Mouse (Mus musculus) forebrain, embryonic 14.5 days (tissue): ENCODE measurements at regions not wholly inside any gene's neighbourhood (a gene's known extent, or its start where the extent isn't known, plus 50 kb on each side); places are given as distances from the start of the nearest gene placed in this dataset.

Experiments used
- ATAC-seq: fragments of 200-750 bp; cut with Nextera tagmentation; 2 replicates; pipeline ENCODE4 v1.8.0; 2017; ENCODE audit warnings: mild to moderate bottlenecking, moderate library complexity
- DNase-seq: peaks from one replicate; pipeline ENCODE4 v3.0.0-alpha.2; 2015; ENCODE audit warnings: low spot score
- H3K27ac ChIP-seq: fragments of 300-500 bp; sonication (generic); 2 replicates; pipeline ENCODE4 v1.5.1; 2014; ENCODE audit warnings: low read depth, mild to moderate bottlenecking, control low read depth, low read length, moderate library complexity
- H3K27me3 ChIP-seq: fragments of 300-500 bp; sonication (generic); replicated peaks from 2 replicates; pipeline ENCODE4 v1.6.1; 2014; ENCODE audit warnings: low read length, control low read depth, mixed read lengths; ENCODE audit not compliant: control insufficient read depth, insufficient read depth
- H3K36me3 ChIP-seq: fragments of 300-500 bp; sonication (generic); 2 replicates; pipeline ENCODE4 v1.6.1; 2014; ENCODE audit warnings: low read length, control low read depth; ENCODE audit not compliant: control insufficient read depth, insufficient read depth
- H3K4me1 ChIP-seq: fragments of 300-500 bp; sonication (generic); 2 replicates; pipeline ENCODE4 v1.6.1; 2014; ENCODE audit warnings: antibody characterized with exemption, low read length, control low read depth; ENCODE audit not compliant: control insufficient read depth, insufficient read depth
- H3K4me2 ChIP-seq: fragments of 300-500 bp; sonication (generic); 2 replicates; pipeline ENCODE4 v1.6.1; 2014; ENCODE audit warnings: mild to moderate bottlenecking, control low read depth, low read length
- H3K4me3 ChIP-seq: fragments of 300-500 bp; sonication (generic); 2 replicates; pipeline ENCODE4 v1.5.1; 2014; ENCODE audit warnings: low read depth, low read length, control low read depth
- H3K9ac ChIP-seq: fragments of 300-500 bp; sonication (generic); 2 replicates; pipeline ENCODE4 v1.6.1; 2014; ENCODE audit warnings: mild to moderate bottlenecking, low read length, control low read depth, moderate library complexity
- H3K9me3 ChIP-seq: fragments of 300-500 bp; sonication (generic); replicated peaks from 2 replicates; pipeline ENCODE4 v1.6.1; 2016; ENCODE audit warnings: low read length, control low read depth, mixed read lengths; ENCODE audit not compliant: control insufficient read depth
- WGBS: fragments of 180-500 bp; shearing (Covaris S2); extraction: QIAGEN DNeasy Blood & Tissue Kit; methylation state at CpG from one replicate; pipeline ENCODE4 v1.1.7; 2014; 5-methylcytosine and 5-hydroxymethylcytosine counted together

- no peaks in the 10 kb centered on the region for H3K9me3 ChIP-seq
- no peak overlapping the region for H3K4me3 ChIP-seq
- no peak overlapping the region for H3K27ac ChIP-seq
- H3K27me3 ChIP-seq: no peaks in the 10 kb centered on the region
- 91% methylated on average over 3 of the region's 3 CpGs for WGBS
- H3K4me2 ChIP-seq: no peak overlapping the region
- peaks cover 12% of the 10 kb centered on the region for H3K4me1 ChIP-seq
- no peak for DNase-seq
- no peak overlapping the region for H3K9ac ChIP-seq
- no peak for ATAC-seq
- no peaks in the 10 kb centered on the region for H3K36me3 ChIP-seq
Measured at GRCm38 (mm10) chr2:50964062-50964461, 184.8 kb downstream of the Rnd3 start.

GRCm38 (mm10) chr2:50961049-50961448 is 187.9 kb downstream of the Rnd3 start:
- Histone ChIP-seq H3K9ac (no peak overlapping the region), H3K27ac (no peak overlapping the region), H3K9me3 (no peaks in the 10 kb centered on the region), H3K4me1 (peaks cover 5% of the 10 kb centered on the region), H3K4me3 (no peak overlapping the region), H3K27me3 (no peaks in the 10 kb centered on the region), H3K4me2 (no peak overlapping the region), H3K36me3 (no peaks in the 10 kb centered on the region)
- ATAC-seq: no peak
- DNase-seq: no peak
- 85% methylated on average over 4 of the region's 4 CpGs for WGBS

- ATAC-seq: no peak
- peak; percentile 37 for DNase-seq
Measured at GRCm38 (mm10) chr2:50959323-50959722, 189.6 kb downstream of the Rnd3 start.

GRCm38 (mm10) chr2:50954361-50955066 is 194.4 kb downstream of the Rnd3 start:
- DNase-seq (peak; percentile 68), ATAC-seq (peak; percentile 54; the same call in 1 of the 2 replicates)
- 8% methylated on average over 6 of the region's 6 CpGs for WGBS
- Histone ChIP-seq H3K36me3 (no peaks in the 10 kb centered on the region), H3K27ac (no peak overlapping the region), H3K9ac (no peak overlapping the region), H3K4me3 (no peak overlapping the region), H3K27me3 (no peaks in the 10 kb centered on the region), H3K4me2 (no peak overlapping the region), H3K9me3 (no peaks in the 10 kb centered on the region), H3K4me1 (peaks cover 9% of the 10 kb centered on the region)

More at GRCm38 (mm10) chr2:50959323-50959722, 189.6 kb downstream of the Rnd3 start:
- Histone ChIP-seq H3K36me3 (no peaks in the 10 kb centered on the region), H3K4me3 (no peak overlapping the region), H3K27ac (no peak overlapping the region), H3K4me2 (no peak overlapping the region), H3K4me1 (peaks cover 6% of the 10 kb centered on the region), H3K9me3 (no peaks in the 10 kb centered on the region), H3K9ac (no peak overlapping the region), H3K27me3 (no peaks in the 10 kb centered on the region)
- 90% methylated on average over 9 of the region's 9 CpGs for WGBS

GRCm38 (mm10) chr2:50951027-50951426 is 197.9 kb downstream of the Rnd3 start:
- DNase-seq: no peak
- Histone ChIP-seq H3K9ac (no peak overlapping the region), H3K4me1 (peaks cover 9% of the 10 kb centered on the region), H3K4me3 (no peak overlapping the region), H3K27ac (no peak overlapping the region), H3K9me3 (no peaks in the 10 kb centered on the region), H3K27me3 (no peaks in the 10 kb centered on the region), H3K4me2 (no peak overlapping the region), H3K36me3 (no peaks in the 10 kb centered on the region)
- no peak for ATAC-seq
- WGBS: 90% methylated on average over 3 of the region's 3 CpGs

GRCm38 (mm10) chr2:50949717-50950116 is 199.2 kb downstream of the Rnd3 start:
- Histone ChIP-seq H3K9me3 (no peaks in the 10 kb centered on the region), H3K4me3 (no peak overlapping the region), H3K36me3 (no peaks in the 10 kb centered on the region), H3K27me3 (no peaks in the 10 kb centered on the region), H3K4me1 (peaks cover 6% of the 10 kb centered on the region), H3K27ac (no peak overlapping the region), H3K9ac (no peak overlapping the region), H3K4me2 (no peak overlapping the region)
- WGBS: 85% methylated on average over 4 of the region's 4 CpGs
- ATAC-seq (no peak), DNase-seq (no peak)

GRCm38 (mm10) chr2:50945526-50945925 is 203.4 kb downstream of the Rnd3 start:
- Histone ChIP-seq H3K4me2 (no peak overlapping the region), H3K4me1 (no peaks in the 10 kb centered on the region), H3K9me3 (no peaks in the 10 kb centered on the region), H3K9ac (no peak overlapping the region), H3K36me3 (no peaks in the 10 kb centered on the region), H3K27ac (no peak overlapping the region), H3K4me3 (no peak overlapping the region), H3K27me3 (no peaks in the 10 kb centered on the region)
- no peak for DNase-seq
- ATAC-seq: no peak
- 85% methylated on average over 4 of the region's 4 CpGs for WGBS

GRCm38 (mm10) chr2:50943180-50943579 is 205.7 kb downstream of the Rnd3 start:
- H3K27ac ChIP-seq: no peak overlapping the region

GRCm38 (mm10) chr2:50942741-50943140 is 206.2 kb downstream of the Rnd3 start:
- no peak for ATAC-seq
- Histone ChIP-seq H3K36me3 (no peaks in the 10 kb centered on the region), H3K4me3 (no peak overlapping the region), H3K27ac (no peak overlapping the region), H3K4me1 (no peaks in the 10 kb centered on the region), H3K9ac (no peak overlapping the region), H3K4me2 (no peak overlapping the region), H3K9me3 (no peaks in the 10 kb centered on the region), H3K27me3 (no peaks in the 10 kb centered on the region)
- WGBS: 79% methylated on average over 11 of the region's 11 CpGs
- no peak for DNase-seq

More at GRCm38 (mm10) chr2:50943180-50943579, 205.7 kb downstream of the Rnd3 start:
- 91% methylated on average over 15 of the region's 15 CpGs for WGBS
- DNase-seq (no peak), ATAC-seq (no peak)
- Histone ChIP-seq H3K4me3 (no peak overlapping the region), H3K27me3 (no peaks in the 10 kb centered on the region), H3K36me3 (no peaks in the 10 kb centered on the region), H3K4me1 (no peaks in the 10 kb centered on the region), H3K9ac (no peak overlapping the region), H3K4me2 (no peak overlapping the region), H3K9me3 (no peaks in the 10 kb centered on the region)
